Mouse (Mus musculus): ENCODE results near the gene Nrn1l.

DNA sequence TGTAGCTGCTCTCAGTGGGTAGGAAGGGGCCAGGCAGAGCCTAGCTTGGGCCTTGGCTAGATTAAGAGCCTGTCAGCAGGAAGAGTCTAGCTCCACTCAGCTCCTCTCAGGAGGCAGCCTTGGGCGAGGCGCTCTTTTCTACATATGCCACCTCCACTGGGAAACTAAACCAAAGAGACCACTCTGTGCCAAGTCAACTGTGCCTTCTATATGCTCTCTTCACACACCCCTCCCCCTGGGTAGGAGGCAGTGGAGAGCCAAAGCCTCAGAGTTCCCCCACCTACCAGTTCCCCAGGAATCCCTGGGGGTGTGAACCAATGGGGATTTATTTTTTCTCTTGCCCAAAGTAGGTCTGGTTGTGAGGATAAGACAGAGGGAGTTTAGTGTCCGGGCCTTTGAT lies 37.9 kb downstream of the Nrn1l start:
- TF ChIP-seq CTCF (conservative IDR thresholded peaks at IDR 0.05; ENCODE audit: insufficient read depth, insufficient read length, low read depth, low read length) = no peak
- TF ChIP-seq POLR2A (IDR thresholded peaks at IDR 0.05; ENCODE audit: low read depth, low read length) = no peak

Data from kidney, adult 2 months (tissue).